In genomic region chr7:79052521-79053382, GRCm38 (mm10) we compare ENCODE assay signal across 9 mouse cellular contexts. TPM values are rescaled to one million over a fixed set of nuclear protein-coding genes. Genes with fewer than 3 reads are reported as not detected.
A peak's percentile ranks its signal among the peaks of the same experiment; 100 is the strongest.
DNase-seq lines count a peak whose midpoint lies in the region; ATAC-seq and TF ChIP-seq lines count a peak whose summit lies in the region.
"Had no signal": no experiment of that assay in that cellular context is flagged by ENCODE, and none has a peak within 500 bp of the region (broad histone marks: within the 10 kb centered on the region; RNA-seq: fewer than 3 reads in every experiment).

No protein-coding gene starts in this region.

- no peak for TF ChIP-seq CTCF in stomach, postnatal 0 days (IDR thresholded peaks at IDR 0.05; ENCODE audit: low read depth)

- 1% methylated on average over 63 of the region's 66 CpGs for WGBS in heart, embryonic 12.5 days
- WGBS in limb, embryonic 10.5 days: 1% methylated on average over 63 of the region's 66 CpGs
- WGBS in stomach, postnatal 0 days: 2% methylated on average over 57 of the region's 66 CpGs

- no peak for TF ChIP-seq EP300 in stomach, postnatal 0 days (optimal IDR thresholded peaks at IDR 0.05)

- no peak for DNase-seq in heart, postnatal 25 days (ENCODE audit: low spot score)
- peak; percentile 13 for DNase-seq in thymus, postnatal 4 days
- DNase-seq in thymus, postnatal 25 days: no peak
- peak; percentile 61 for DNase-seq in limb, embryonic 10.5 days (ENCODE audit: low spot score)
- no peak for DNase-seq in stomach, postnatal 0 days (ENCODE audit: low spot score)
- no peak for DNase-seq in kidney, adult 8-10 months
- DNase-seq in kidney, adult 11 months: no peak

- peaks cover 94% of the 10 kb centered on the region for H3K27me3 ChIP-seq in heart, embryonic 12.5 days (replicated peaks)
- peaks cover 86% of the 10 kb centered on the region for H3K27me3 ChIP-seq in limb, embryonic 10.5 days (ENCODE audit: low read depth, poor library complexity, severe bottlenecking)
- H3K27me3 ChIP-seq in stomach, postnatal 0 days (ENCODE audit: control insufficient read depth, insufficient read depth, low read length): peaks cover 9% of the 10 kb centered on the region

- no peaks in the 10 kb centered on the region for H3K36me3 ChIP-seq in heart, embryonic 12.5 days
- no peaks in the 10 kb centered on the region for H3K36me3 ChIP-seq in limb, embryonic 10.5 days
- no peaks in the 10 kb centered on the region for H3K36me3 ChIP-seq in stomach, postnatal 0 days (ENCODE audit: control insufficient read depth, insufficient read depth, low read length)

- intact Hi-C loops in heart, postnatal 25 days (cut with DNase I): no loop called here

- peak overlapping the region; percentile 60 for H3K4me3 ChIP-seq in heart, embryonic 12.5 days
- H3K4me3 ChIP-seq in limb, embryonic 10.5 days: peak overlapping the region; percentile 64
- peak overlapping the region; percentile 37 for H3K4me3 ChIP-seq in stomach, postnatal 0 days (ENCODE audit: low read depth, low read length)

- no peaks in the 10 kb centered on the region for H3K9me3 ChIP-seq in heart, embryonic 12.5 days (replicated peaks)
- H3K9me3 ChIP-seq in limb, embryonic 10.5 days (replicated peaks): no peaks in the 10 kb centered on the region
- H3K9me3 ChIP-seq in stomach, postnatal 0 days (ENCODE audit: control insufficient read depth, low read length): no peaks in the 10 kb centered on the region

- peaks cover 19% of the 10 kb centered on the region for H3K4me1 ChIP-seq in heart, embryonic 12.5 days (replicated peaks)
- H3K4me1 ChIP-seq in limb, embryonic 10.5 days: peaks cover 19% of the 10 kb centered on the region
- no peaks in the 10 kb centered on the region for H3K4me1 ChIP-seq in stomach, postnatal 0 days (replicated peaks; ENCODE audit: control insufficient read depth, insufficient read depth)

- no peak overlapping the region for H3K27ac ChIP-seq in heart, embryonic 12.5 days (ENCODE audit: poor library complexity, severe bottlenecking)
- H3K27ac ChIP-seq in limb, embryonic 10.5 days: 0 out of 2 replicates have a peak overlapping the region, but pooled peaks have one; percentile 46
- H3K27ac ChIP-seq in stomach, postnatal 0 days (replicated peaks): no peak overlapping the region

- H3K4me2 ChIP-seq in heart, embryonic 12.5 days: peak overlapping the region; percentile 99
- H3K4me2 ChIP-seq in stomach, postnatal 0 days (replicated peaks; ENCODE audit: low read depth): peak overlapping the region; percentile 62

- H3K9ac ChIP-seq in heart, embryonic 12.5 days: peak overlapping the region; percentile 70
- H3K9ac ChIP-seq in stomach, postnatal 0 days (ENCODE audit: low read length): no peak overlapping the region

- ATAC-seq in heart, embryonic 12.5 days (ENCODE audit: insufficient number of reproducible peaks, low FRiP score): peak; percentile 55; the same call in 1 of the 2 replicates
- ATAC-seq in stomach, postnatal 0 days (ENCODE audit: low FRiP score, low TSS enrichment): no peak

RNA-seq across cellular contexts. Expression of gene Acan, which starts 0.5 kb away (rescaled TPM):
- 0.60 and 0.94 TPM in 2 replicates for polyA plus RNA-seq in heart, embryonic 12.5 days (2016; fragmentation: Nextera tagmentation; extraction: Ambion mirVana)
- total RNA-seq in heart, postnatal 25 days (2021): under 1 TPM; 0.20 to 0.29 TPM
- 0.06 and 0.29 TPM in 2 replicates for polyA plus RNA-seq in limb, embryonic 10.5 days (2016; fragmentation: Nextera tagmentation; extraction: Ambion mirVana)
- 0.02 TPM in 1 of 2 replicates, not detected in the other for polyA plus RNA-seq in stomach, postnatal 0 days (2015; fragmentation: Nextera tagmentation; extraction: Ambion mirVana)
- total RNA-seq: CH12.LX had no signal

Comparison
In these comparisons a context has a peak if more than half of its experiments do, and no peak if none do; other contexts are left out.
1. DNase-seq: peak in thymus, postnatal 4 days (single experiment) and limb, embryonic 10.5 days (single experiment); none in heart, postnatal 25 days (single experiment), thymus, postnatal 25 days (single experiment), stomach, postnatal 0 days (single experiment), kidney, adult 8-10 months (0 of 2) and kidney, adult 11 months (single experiment).
2. Peak in every context shown above with its lines, with median percentiles within 50 percentile points of each other: H3K4me3 ChIP-seq.